Mouse (Mus musculus) heart, postnatal 0 days (tissue): ENCODE measurements at regions not wholly inside any gene's neighbourhood (a gene's known extent, or its start where the extent isn't known, plus 50 kb on each side); places are given as distances from the start of the nearest gene placed in this dataset.

Experiments
- CTCF ChIP-seq: IDR thresholded peaks from 2 replicates; pipeline ENCODE4 v1.5.1; 2016; ENCODE audit warnings: antibody characterized with exemption, control low read depth, low read depth
- EP300 ChIP-seq: IDR thresholded peaks from 2 replicates; pipeline ENCODE4 v1.6.1; 2016; ENCODE audit warnings: antibody characterized with exemption, low read depth

- no peak for TF ChIP-seq EP300
- TF ChIP-seq CTCF: no peak
Observed at GRCm38 (mm10) chr7:83161226-83161625, 294.1 kb downstream of the Mex3b start.
